Mouse (Mus musculus): ENCODE measurements around the gene Ppp3ca. TPM values are rescaled to one million over a fixed set of nuclear protein-coding genes. Genes with fewer than 3 reads are reported as not detected.

The Ppp3ca gene
- polyA plus RNA-seq, 1 experiment from 2014 or later: 142 TPM

- no peak for ATAC-seq (ENCODE audit: low read depth)
- Histone ChIP-seq H3K9ac (no peak overlapping the region), H3K9me3 (no peaks in the 10 kb centered on the region), H3K4me3 (no peak overlapping the region), H3K27ac (replicated peaks) (no peak overlapping the region), H3K36me3 (no peaks in the 10 kb centered on the region), H3K4me1 (replicated peaks) (peaks cover 38% of the 10 kb centered on the region), H3K27me3 (no peaks in the 10 kb centered on the region), H3K4me2 (no peak overlapping the region)
- WGBS: 100% methylated on average over 1 of the region's 1 CpGs
Observed at GRCm38 (mm10) chr3:136738474-136738873, 68.5 kb downstream of the Ppp3ca start.

GRCm38 (mm10) chr3:136738914-136739313, 69.0 kb downstream of the Ppp3ca start:
- 88% methylated on average over 5 of the region's 5 CpGs for WGBS
- H3K4me3 ChIP-seq: no peak overlapping the region
- no peaks in the 10 kb centered on the region for H3K27me3 ChIP-seq
- peaks cover 40% of the 10 kb centered on the region for H3K4me1 ChIP-seq (replicated peaks)
- H3K36me3 ChIP-seq: no peaks in the 10 kb centered on the region
- no peak overlapping the region for H3K4me2 ChIP-seq
- no peak overlapping the region for H3K9ac ChIP-seq
- H3K9me3 ChIP-seq: no peaks in the 10 kb centered on the region
- no peak overlapping the region for H3K27ac ChIP-seq (replicated peaks)
- no peak for ATAC-seq (ENCODE audit: low read depth)

- Histone ChIP-seq H3K27ac (replicated peaks) (no peak overlapping the region), H3K4me1 (replicated peaks) (peaks cover 42% of the 10 kb centered on the region), H3K27me3 (no peaks in the 10 kb centered on the region), H3K4me2 (no peak overlapping the region), H3K36me3 (no peaks in the 10 kb centered on the region), H3K4me3 (no peak overlapping the region), H3K9me3 (no peaks in the 10 kb centered on the region), H3K9ac (no peak overlapping the region)
- 0 out of 2 replicates have a peak, but pooled peaks have one; percentile 30 for ATAC-seq (ENCODE audit: low read depth)
- 76% methylated on average over 5 of the region's 5 CpGs for WGBS
Observed at GRCm38 (mm10) chr3:136741659-136742058, 71.7 kb downstream of the Ppp3ca start.

- no peaks in the 10 kb centered on the region for H3K36me3 ChIP-seq
- 88% methylated on average over 9 of the region's 9 CpGs for whole genome bisulfite sequencing
- no peak for ATAC-seq (ENCODE audit: low read depth)
- no peak overlapping the region for H3K9ac ChIP-seq
- H3K4me1 ChIP-seq (replicated peaks): peaks cover 44% of the 10 kb centered on the region
- no peaks in the 10 kb centered on the region for H3K27me3 ChIP-seq
- no peak overlapping the region for H3K4me2 ChIP-seq
- no peak overlapping the region for H3K4me3 ChIP-seq
- no peaks in the 10 kb centered on the region for H3K9me3 ChIP-seq
- no peak overlapping the region for H3K27ac ChIP-seq (replicated peaks)
Observed at GRCm38 (mm10) chr3:136742258-136743057, 72.5 kb downstream of the Ppp3ca start.

GRCm38 (mm10) chr3:136744295-136744897, 74.5 kb downstream of the Ppp3ca start:
- no peaks in the 10 kb centered on the region for H3K36me3 ChIP-seq
- H3K4me1 ChIP-seq (replicated peaks): peaks cover 43% of the 10 kb centered on the region
- 79% methylated on average over 10 of the region's 10 CpGs for WGBS
- no peak overlapping the region for H3K9ac ChIP-seq
- H3K9me3 ChIP-seq: no peaks in the 10 kb centered on the region
- no peak overlapping the region for H3K27ac ChIP-seq (replicated peaks)
- H3K4me3 ChIP-seq: no peak overlapping the region
- H3K27me3 ChIP-seq: no peaks in the 10 kb centered on the region
- no peak for ATAC-seq (ENCODE audit: low read depth)
- H3K4me2 ChIP-seq: no peak overlapping the region

- H3K9me3 ChIP-seq: no peaks in the 10 kb centered on the region
- H3K4me2 ChIP-seq: no peak overlapping the region
- no peak overlapping the region for H3K9ac ChIP-seq
- H3K27me3 ChIP-seq: no peaks in the 10 kb centered on the region
- H3K4me1 ChIP-seq (replicated peaks): peaks cover 47% of the 10 kb centered on the region
- 75% methylated on average over 7 of the region's 7 CpGs for WGBS
- ATAC-seq (ENCODE audit: low read depth): no peak
- no peaks in the 10 kb centered on the region for H3K36me3 ChIP-seq
- no peak overlapping the region for H3K27ac ChIP-seq (replicated peaks)
- H3K4me3 ChIP-seq: no peak overlapping the region
Observed at GRCm38 (mm10) chr3:136745456-136745855, 75.5 kb downstream of the Ppp3ca start.

- ATAC-seq (ENCODE audit: low read depth): no peak
- Histone ChIP-seq H3K27me3 (no peaks in the 10 kb centered on the region), H3K4me2 (no peak overlapping the region), H3K36me3 (no peaks in the 10 kb centered on the region), H3K9me3 (no peaks in the 10 kb centered on the region), H3K4me3 (no peak overlapping the region), H3K27ac (replicated peaks) (no peak overlapping the region), H3K4me1 (replicated peaks) (peaks cover 49% of the 10 kb centered on the region), H3K9ac (no peak overlapping the region)
- 77% methylated on average over 6 of the region's 6 CpGs for WGBS
Observed at GRCm38 (mm10) chr3:136748761-136749476, 79.0 kb downstream of the Ppp3ca start.

- Histone ChIP-seq H3K4me2 (no peak overlapping the region), H3K9ac (no peak overlapping the region), H3K27ac (replicated peaks) (no peak overlapping the region), H3K36me3 (no peaks in the 10 kb centered on the region), H3K4me3 (no peak overlapping the region), H3K9me3 (no peaks in the 10 kb centered on the region), H3K4me1 (replicated peaks) (peaks cover 49% of the 10 kb centered on the region), H3K27me3 (no peaks in the 10 kb centered on the region)
- ATAC-seq (ENCODE audit: low read depth): no peak
Observed at GRCm38 (mm10) chr3:136749477-136749797, 79.5 kb downstream of the Ppp3ca start.

GRCm38 (mm10) chr3:136749951-136750350, 80.0 kb downstream of the Ppp3ca start:
- ATAC-seq (ENCODE audit: low read depth): no peak
- WGBS: 26% methylated on average over 2 of the region's 2 CpGs

GRCm38 (mm10) chr3:136752126-136752716, 82.3 kb downstream of the Ppp3ca start:
- WGBS: 16% methylated on average over 5 of the region's 5 CpGs
- Histone ChIP-seq H3K4me2 (no peak overlapping the region), H3K4me1 (replicated peaks) (peaks cover 46% of the 10 kb centered on the region), H3K9me3 (no peaks in the 10 kb centered on the region), H3K27me3 (no peaks in the 10 kb centered on the region), H3K4me3 (no peak overlapping the region), H3K9ac (no peak overlapping the region), H3K27ac (replicated peaks) (no peak overlapping the region; the same call in 1 of the 2 replicates), H3K36me3 (no peaks in the 10 kb centered on the region)
- peak; percentile 32; the same call in 1 of the 2 replicates for ATAC-seq (ENCODE audit: low read depth)

More at GRCm38 (mm10) chr3:136749951-136750350, 80.0 kb downstream of the Ppp3ca start:
- Histone ChIP-seq H3K9me3 (no peaks in the 10 kb centered on the region), H3K27ac (replicated peaks) (no peak overlapping the region), H3K4me2 (no peak overlapping the region), H3K4me3 (no peak overlapping the region), H3K9ac (no peak overlapping the region), H3K36me3 (no peaks in the 10 kb centered on the region), H3K27me3 (no peaks in the 10 kb centered on the region), H3K4me1 (replicated peaks) (peaks cover 50% of the 10 kb centered on the region)

- no peak overlapping the region for H3K4me3 ChIP-seq
- H3K36me3 ChIP-seq: no peaks in the 10 kb centered on the region
- WGBS: 94% methylated on average over 6 of the region's 6 CpGs
- H3K9me3 ChIP-seq: no peaks in the 10 kb centered on the region
- no peak overlapping the region for H3K27ac ChIP-seq (replicated peaks)
- ATAC-seq (ENCODE audit: low read depth): no peak
- H3K9ac ChIP-seq: no peak overlapping the region
- no peak overlapping the region for H3K4me2 ChIP-seq
- H3K27me3 ChIP-seq: no peaks in the 10 kb centered on the region
- peaks cover 46% of the 10 kb centered on the region for H3K4me1 ChIP-seq (replicated peaks)
Observed at GRCm38 (mm10) chr3:136756137-136756536, 86.2 kb downstream of the Ppp3ca start.

- Histone ChIP-seq H3K36me3 (no peaks in the 10 kb centered on the region), H3K4me1 (replicated peaks) (peaks cover 36% of the 10 kb centered on the region), H3K9ac (no peak overlapping the region), H3K27ac (replicated peaks) (no peak overlapping the region), H3K4me3 (no peak overlapping the region), H3K9me3 (no peaks in the 10 kb centered on the region), H3K4me2 (no peak overlapping the region), H3K27me3 (no peaks in the 10 kb centered on the region)
- no peak for ATAC-seq (ENCODE audit: low read depth)
- WGBS: 92% methylated on average over 12 of the region's 12 CpGs
Observed at GRCm38 (mm10) chr3:136759446-136759845, 89.5 kb downstream of the Ppp3ca start.
